ENCODE assay signal across 21 mouse cellular contexts in the genomic region with DNA sequence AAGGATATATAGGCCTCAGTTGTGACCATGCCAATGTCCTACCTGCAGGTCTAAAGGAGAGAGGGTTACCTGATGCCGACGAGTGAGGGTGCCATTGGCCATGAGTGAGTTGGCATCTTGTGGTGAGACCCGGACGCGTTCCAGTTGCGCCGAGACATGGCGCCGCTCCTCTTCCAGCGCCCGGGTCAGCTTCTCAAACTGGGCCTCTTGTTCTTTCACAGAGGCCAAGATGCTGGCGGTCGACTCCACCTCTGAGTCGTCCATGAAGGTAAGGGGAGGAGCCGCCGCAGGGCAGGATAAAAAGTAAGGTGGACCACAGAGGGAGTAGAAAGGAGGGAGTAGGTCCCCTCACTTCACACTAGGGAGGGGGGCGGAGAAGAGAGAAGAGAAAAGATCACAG. TPM values are rescaled to one million over a fixed set of nuclear protein-coding genes. Genes with fewer than 3 reads are reported as not detected.
DNase-seq lines count a peak whose midpoint lies in the region; ATAC-seq and TF ChIP-seq lines count a peak whose summit lies in the region.
"Had no signal": no experiment of that assay in that cellular context is flagged by ENCODE, and none has a peak within 500 bp of the region (broad histone marks: within the 10 kb centered on the region; RNA-seq: fewer than 3 reads in every experiment).

No protein-coding gene starts in this region.

- no peak for ATAC-seq in heart, embryonic 12.5 days (ENCODE audit: insufficient number of reproducible peaks, low FRiP score)
- no peak for ATAC-seq in liver, embryonic 16.5 days (ENCODE audit: low read depth)
- ATAC-seq in liver, embryonic 12.5 days = no peak
- ATAC-seq in G1E (ENCODE audit: extremely low read depth, insufficient number of reproducible peaks, low FRiP score, poor library complexity, severe bottlenecking) = no peak
- ATAC-seq: activated CD4-positive, CD25-positive, alpha-beta regulatory T cell, adult 4 months; forebrain, embryonic 16.5 days had no signal

- WGBS in heart, embryonic 12.5 days = 90% methylated on average over 17 of the region's 17 CpGs
- 87% methylated on average over 17 of the region's 17 CpGs for WGBS in liver, embryonic 16.5 days (ENCODE audit: insufficient replicate concordance)
- WGBS in liver, embryonic 12.5 days (ENCODE audit: insufficient replicate concordance) = 90% methylated on average over 17 of the region's 17 CpGs
- 93% methylated on average over 15 of the region's 17 CpGs for WGBS in macrophage (ENCODE audit: missing documents)

- peaks cover 53% of the 10 kb centered on the region for H3K36me3 ChIP-seq in heart, embryonic 12.5 days
- H3K36me3 ChIP-seq in liver, embryonic 16.5 days (ENCODE audit: control insufficient read depth, insufficient read depth) = peaks cover 7% of the 10 kb centered on the region
- peaks cover 34% of the 10 kb centered on the region for H3K36me3 ChIP-seq in liver, embryonic 12.5 days
- peaks cover 55% of the 10 kb centered on the region for H3K36me3 ChIP-seq in G1E (replicated peaks)
- H3K36me3 ChIP-seq in macrophage (ENCODE audit: inconsistent target) = peaks cover 22% of the 10 kb centered on the region; the same call in 1 of the 2 replicates

- H3K4me2 ChIP-seq in heart, embryonic 12.5 days = no peak overlapping the region
- H3K4me2 ChIP-seq in liver, embryonic 16.5 days (ENCODE audit: low read depth, low read length) = no peak overlapping the region
- no peak overlapping the region for H3K4me2 ChIP-seq in liver, embryonic 12.5 days

- no peak for DNase-seq in heart, postnatal 14 days
- no peak for DNase-seq in G1E (ENCODE audit: low spot score)
- no peak for DNase-seq in cerebellum, adult 9-11 months
- no peak for DNase-seq in urinary bladder, postnatal 36 days (ENCODE audit: low spot score in 2 of 2)
- DNase-seq: B cell, adult 2 months; cerebellum, adult 18-20 months; gastrocnemius, postnatal 10 days; kidney, postnatal 4 days; lung, postnatal 10 days; midbrain, embryonic 14.5 days had no signal

- no peaks in the 10 kb centered on the region for H3K27me3 ChIP-seq in heart, embryonic 12.5 days (replicated peaks)
- no peaks in the 10 kb centered on the region for H3K27me3 ChIP-seq in liver, embryonic 16.5 days (ENCODE audit: control insufficient read depth, insufficient read depth, low read depth, low read length)
- H3K27me3 ChIP-seq in liver, embryonic 12.5 days (replicated peaks) = no peaks in the 10 kb centered on the region
- no peaks in the 10 kb centered on the region for H3K27me3 ChIP-seq in G1E (ENCODE audit: insufficient read depth, low read length)

- no peak for TF ChIP-seq CTCF in G1E (IDR thresholded peaks at IDR 0.05; ENCODE audit: low read depth, low read length)

- H3K79me2 ChIP-seq in macrophage (ENCODE audit: inconsistent target) = peaks cover 95% of the 10 kb centered on the region

- H3K9ac ChIP-seq in heart, embryonic 12.5 days = no peak overlapping the region
- no peak overlapping the region for H3K9ac ChIP-seq in liver, embryonic 16.5 days (ENCODE audit: low read depth, low read length)
- H3K9ac ChIP-seq in liver, embryonic 12.5 days = no peak overlapping the region

- H3K27ac ChIP-seq in heart, embryonic 12.5 days (ENCODE audit: poor library complexity, severe bottlenecking) = peak overlapping the region; percentile 35; the same call in 1 of the 2 replicates
- peak overlapping the region; percentile 16; the same call in 1 of the 2 replicates for H3K27ac ChIP-seq in liver, embryonic 16.5 days (ENCODE audit: low read length)
- H3K27ac ChIP-seq in liver, embryonic 12.5 days = no peak overlapping the region
- peak overlapping the region; percentile 71 for H3K27ac ChIP-seq in macrophage

- no peak overlapping the region for H3K4me3 ChIP-seq in heart, embryonic 12.5 days
- no peak overlapping the region for H3K4me3 ChIP-seq in liver, embryonic 16.5 days (ENCODE audit: low read depth, low read length)
- H3K4me3 ChIP-seq in liver, embryonic 12.5 days = no peak overlapping the region
- H3K4me3 ChIP-seq in G1E (ENCODE audit: low read depth, low read length) (peak overlapping the region; percentile 53; the same call in 1 of the 2 replicates), macrophage (ENCODE audit: inconsistent target) (no peak overlapping the region)

- intact Hi-C loops in heart, postnatal 14 days (cut with DNase I) = no loop called here

- peaks cover 51% of the 10 kb centered on the region for H3K4me1 ChIP-seq in heart, embryonic 12.5 days (replicated peaks)
- peaks cover 27% of the 10 kb centered on the region for H3K4me1 ChIP-seq in liver, embryonic 16.5 days (ENCODE audit: control insufficient read depth, low read depth, low read length)
- peaks cover 46% of the 10 kb centered on the region for H3K4me1 ChIP-seq in liver, embryonic 12.5 days
- H3K4me1 ChIP-seq in G1E (ENCODE audit: insufficient read depth, low read depth, low read length) = peaks cover 59% of the 10 kb centered on the region

- H3K9me3 ChIP-seq in heart, embryonic 12.5 days (replicated peaks) = no peaks in the 10 kb centered on the region
- no peaks in the 10 kb centered on the region for H3K9me3 ChIP-seq in liver, embryonic 16.5 days (replicated peaks; ENCODE audit: control insufficient read depth, low read length)
- H3K9me3 ChIP-seq in liver, embryonic 12.5 days (replicated peaks) = no peaks in the 10 kb centered on the region
- no peaks in the 10 kb centered on the region for H3K9me3 ChIP-seq in G1E (replicated peaks)

RNA-seq across cellular contexts. Expression of gene Ctnnd1, which starts 26.4 kb away (rescaled TPM):
- polyA plus RNA-seq in heart, embryonic 12.5 days (2016; fragmentation: Nextera tagmentation; extraction: Ambion mirVana) = 105 and 109 TPM in 2 replicates
- 100 to 1,000 TPM in 1 of 2 experiments, 10 to 100 TPM in 1; 92.4 to 107 TPM for total RNA-seq in heart, postnatal 14 days (2021)
- polyA plus RNA-seq in liver, embryonic 16.5 days (2015; fragmentation: Nextera tagmentation; extraction: Ambion mirVana) = 14.9 and 16.0 TPM in 2 replicates
- polyA plus RNA-seq in liver, embryonic 12.5 days (2016; fragmentation: Nextera tagmentation; extraction: Ambion mirVana) = 18.6 and 20.5 TPM in 2 replicates
- 67.8 and 83.0 TPM in 2 replicates for total RNA-seq in G1E (2014; fragmentation: Nextera tagmentation)
- 25.3 and 29.8 TPM in 2 replicates for total RNA-seq in G1E (2017)
- polyA plus RNA-seq in G1E (2012) = 9.6 and 13.8 TPM in 2 replicates
- total RNA-seq in macrophage (2018; cell fraction: chromatin; rRNA removed) = 100 to 1,000 TPM in 25 of 26 experiments, 10 to 100 TPM in 1; 99.0 to 184 (median 133) TPM
- 100 to 1,000 TPM in 15 of 26 experiments, 10 to 100 TPM in 11; 68.6 to 130 (median 105) TPM for total RNA-seq in macrophage (2018; cell fraction: cytosol; rRNA removed)
- total RNA-seq in macrophage (2018; cell fraction: nucleus; rRNA removed) = 100 to 1,000 TPM; 101 to 198 (median 136) TPM
- polyA plus RNA-seq in macrophage (2018) = 65.8 to 90.5 TPM (median 79.6 TPM) in 3 replicates

RNA-seq across cellular contexts. Expression of gene Btbd18, which starts 34.7 kb away (rescaled TPM):
- 0.10 TPM in 2 replicates for polyA plus RNA-seq in heart, embryonic 12.5 days (2016; fragmentation: Nextera tagmentation; extraction: Ambion mirVana)
- not detected for total RNA-seq in heart, postnatal 14 days (2021)
- 0.04 TPM in 2 replicates for polyA plus RNA-seq in liver, embryonic 16.5 days (2015; fragmentation: Nextera tagmentation; extraction: Ambion mirVana)
- 0.04 and 0.10 TPM in 2 replicates for polyA plus RNA-seq in liver, embryonic 12.5 days (2016; fragmentation: Nextera tagmentation; extraction: Ambion mirVana)
- total RNA-seq in G1E (2014; fragmentation: Nextera tagmentation) = not detected in 2 replicates
- total RNA-seq in G1E (2017) = 0.12 and 0.16 TPM in 2 replicates
- polyA plus RNA-seq in G1E (2012) = not detected in 2 replicates
- under 1 TPM in 7 of 26 experiments, not detected in 19; 0.19 to 0.60 (median 0.27) TPM for total RNA-seq in macrophage (2018; cell fraction: chromatin; rRNA removed)
- not detected for total RNA-seq in macrophage (2018; cell fraction: cytosol; rRNA removed)
- total RNA-seq in macrophage (2018; cell fraction: nucleus; rRNA removed) = under 1 TPM in 5 of 26 experiments, not detected in 21; 0.17 to 0.89 (median 0.22) TPM
- polyA plus RNA-seq in macrophage (2018) = not detected in 3 replicates
- polyA plus RNA-seq: urinary bladder, adult 2 months had no signal

RNA-seq across cellular contexts. Expression of gene Selenoh, which starts 46.4 kb away (rescaled TPM):
- 279 and 282 TPM in 2 replicates for polyA plus RNA-seq in heart, embryonic 12.5 days (2016; fragmentation: Nextera tagmentation; extraction: Ambion mirVana)
- 10 to 100 TPM; 31.4 to 32.8 TPM for total RNA-seq in heart, postnatal 14 days (2021)
- polyA plus RNA-seq in liver, embryonic 16.5 days (2015; fragmentation: Nextera tagmentation; extraction: Ambion mirVana) = 66.4 and 73.3 TPM in 2 replicates
- polyA plus RNA-seq in liver, embryonic 12.5 days (2016; fragmentation: Nextera tagmentation; extraction: Ambion mirVana) = 163 and 165 TPM in 2 replicates
- total RNA-seq in G1E (2014; fragmentation: Nextera tagmentation) (49.4 and 51.5 TPM in 2 replicates), G1E (2017) (160 and 178 TPM in 2 replicates)
- polyA plus RNA-seq in G1E (2012) (381 and 384 TPM in 2 replicates), macrophage (2018) (14.1 to 49.5 TPM (median 34.3 TPM) in 3 replicates)
- 10 to 100 TPM in 3 of 26 experiments, 1 to 10 TPM in 20, not detected in 3; 1.2 to 13.3 (median 4.5) TPM for total RNA-seq in macrophage (2018; cell fraction: chromatin; rRNA removed)
- total RNA-seq in macrophage (2018; cell fraction: cytosol; rRNA removed) = 10 to 100 TPM; 25.4 to 45.4 (median 34.5) TPM
- total RNA-seq in macrophage (2018; cell fraction: nucleus; rRNA removed) = 10 to 100 TPM in 12 of 26 experiments, 1 to 10 TPM in 14; 4.3 to 20.4 (median 8.6) TPM

RNA-seq across cellular contexts. Expression of gene Gm28635, which starts 53.6 kb away (rescaled TPM):
- not detected in 2 replicates for polyA plus RNA-seq in heart, embryonic 12.5 days (2016; fragmentation: Nextera tagmentation; extraction: Ambion mirVana)
- 10 to 100 TPM in 1 of 2 experiments, 1 to 10 TPM in 1; 4.3 to 11.7 TPM for total RNA-seq in heart, postnatal 14 days (2021)
- not detected in 2 replicates for polyA plus RNA-seq in liver, embryonic 16.5 days (2015; fragmentation: Nextera tagmentation; extraction: Ambion mirVana)
- polyA plus RNA-seq in liver, embryonic 12.5 days (2016; fragmentation: Nextera tagmentation; extraction: Ambion mirVana) = not detected in 2 replicates
- total RNA-seq in G1E (2014; fragmentation: Nextera tagmentation) (not detected in 2 replicates), G1E (2017) (not detected in 2 replicates)
- polyA plus RNA-seq in G1E (2012) (not detected in 2 replicates), macrophage (2018) (not detected in 3 replicates)
- total RNA-seq in macrophage (2018; cell fraction: chromatin; rRNA removed) = not detected
- under 1 TPM in 1 of 26 experiments, not detected in 25; 0.08 TPM for total RNA-seq in macrophage (2018; cell fraction: cytosol; rRNA removed)
- not detected for total RNA-seq in macrophage (2018; cell fraction: nucleus; rRNA removed)
- total RNA-seq: adrenal gland, postnatal 4 days; gastrocnemius, postnatal 10 days had no signal
- polyA plus RNA-seq: activated CD4-positive, CD25-positive, alpha-beta regulatory T cell, adult 4 months; forebrain, embryonic 16.5 days; heart, embryonic 16.5 days; limb, embryonic 11.5 days; midbrain, embryonic 14.5 days; neural tube, embryonic 11.5 days; urinary bladder, adult 2 months had no signal

RNA-seq across cellular contexts. Expression of gene Med19, which starts 54.0 kb away (rescaled TPM):
- polyA plus RNA-seq in heart, embryonic 12.5 days (2016; fragmentation: Nextera tagmentation; extraction: Ambion mirVana) = 28.8 and 30.3 TPM in 2 replicates
- 10 to 100 TPM; 13.9 to 15.0 TPM for total RNA-seq in heart, postnatal 14 days (2021)
- 17.1 TPM in 2 replicates for polyA plus RNA-seq in liver, embryonic 16.5 days (2015; fragmentation: Nextera tagmentation; extraction: Ambion mirVana)
- 27.2 and 28.1 TPM in 2 replicates for polyA plus RNA-seq in liver, embryonic 12.5 days (2016; fragmentation: Nextera tagmentation; extraction: Ambion mirVana)
- total RNA-seq in G1E (2014; fragmentation: Nextera tagmentation) = 51.1 and 55.0 TPM in 2 replicates
- total RNA-seq in G1E (2017) = 26.8 and 33.1 TPM in 2 replicates
- 14.8 and 17.8 TPM in 2 replicates for polyA plus RNA-seq in G1E (2012)
- total RNA-seq in macrophage (2018; cell fraction: chromatin; rRNA removed) = 10 to 100 TPM in 5 of 26 experiments, 1 to 10 TPM in 21; 1.2 to 14.1 (median 7.3) TPM
- total RNA-seq in macrophage (2018; cell fraction: cytosol; rRNA removed) = 10 to 100 TPM; 20.3 to 37.1 (median 28.0) TPM
- 10 to 100 TPM in 16 of 26 experiments, 1 to 10 TPM in 10; 3.4 to 19.3 (median 13.6) TPM for total RNA-seq in macrophage (2018; cell fraction: nucleus; rRNA removed)
- 22.1 to 29.0 TPM (median 22.2 TPM) in 3 replicates for polyA plus RNA-seq in macrophage (2018)
